Mouse (Mus musculus) stomach, postnatal 0 days (tissue): ENCODE data around the gene Nkpd1.

Source experiments
- CTCF ChIP-seq: IDR thresholded peaks from 2 replicates; pipeline ENCODE4 v1.5.1; 2016; ENCODE audit warnings: antibody characterized with exemption, low read depth, mild to moderate bottlenecking, moderate library complexity
- EP300 ChIP-seq: optimal IDR thresholded peaks from 2 replicates; pipeline ENCODE3; 2016; ENCODE audit warnings: antibody characterized with exemption

GRCm38 (mm10) chr7:19470308-19470707 is 47.3 kb upstream of the Nkpd1 start:
- TF ChIP-seq CTCF (no peak), EP300 (no peak)
